Mouse (Mus musculus) embryo, embryonic 10.5 days (tissue): ENCODE results near the gene Kctd5.
"Not testable (repeated sequence)": the region's sequence is repeated elsewhere in the genome, so short reads cannot be mapped to it uniquely, and the experiment has no call there.

Experiments
- DNase-seq: peaks from one replicate; pipeline ENCODE4 v3.0.0-alpha.2; 2015; ENCODE audit warnings: low spot score

Gene Kctd5

DNA sequence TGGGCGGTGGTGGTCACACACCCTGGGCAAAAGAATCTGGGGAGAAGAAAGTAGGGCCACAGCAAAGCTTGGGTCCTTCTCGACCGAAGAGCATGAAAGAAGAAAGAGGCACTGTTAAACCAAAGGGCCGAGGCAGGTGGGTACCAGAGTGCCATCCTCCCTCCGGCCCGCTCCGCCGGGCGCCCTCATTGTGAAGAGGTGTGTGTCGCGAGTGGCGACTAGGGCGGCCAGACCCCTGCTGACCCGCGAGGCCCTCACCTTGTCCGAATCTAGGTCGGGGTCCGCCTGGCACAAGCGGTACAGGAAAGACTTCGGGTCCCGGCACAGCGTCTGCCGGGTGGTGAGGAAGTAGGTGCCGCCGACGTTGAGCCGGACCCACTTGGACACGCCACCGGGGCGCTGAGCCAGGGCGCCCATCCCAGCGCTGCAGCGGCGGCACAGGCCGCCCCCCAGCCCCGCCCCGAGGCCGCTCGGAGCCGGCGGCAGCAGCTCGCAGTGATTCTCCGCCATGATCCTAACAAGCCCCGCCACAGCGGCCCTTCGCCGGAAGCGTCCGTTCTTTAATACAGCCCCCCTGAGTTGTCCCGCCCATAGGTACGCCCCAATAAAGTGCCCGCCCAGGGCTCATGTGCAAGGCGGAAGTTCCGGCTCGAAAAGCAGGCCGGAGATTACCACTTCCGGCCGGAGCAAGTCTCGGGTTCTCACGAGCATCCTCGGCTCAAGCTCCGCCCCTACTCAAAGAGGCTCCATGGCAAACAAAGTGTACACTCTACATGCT is at the start of gene Kctd5:
Gene Kctd5, minus strand, starts transcription at position 567 of the 778 bp plus-strand sequence.
- DNase-seq: peak; percentile 97

DNA sequence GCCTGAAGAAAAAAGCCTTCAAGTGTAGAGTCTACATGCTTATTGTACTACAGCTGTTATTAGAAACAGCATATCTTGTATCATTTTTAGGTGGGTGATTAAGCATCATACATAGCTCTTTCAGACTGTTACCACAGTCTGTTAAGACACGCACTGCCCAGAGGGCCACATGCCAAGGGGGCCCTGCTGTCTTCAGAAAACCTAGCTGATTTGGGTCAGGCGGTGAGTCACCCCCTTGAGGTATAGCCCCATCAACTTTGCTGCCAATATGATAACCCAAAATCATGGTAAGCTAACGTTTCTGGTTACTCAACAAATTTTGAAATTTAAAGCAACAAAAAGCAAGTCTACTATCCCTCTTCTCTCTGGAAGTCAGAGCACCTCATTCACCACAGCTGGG is 46.2 kb upstream of the Kctd5 start:
- no peak for DNase-seq

DNA sequence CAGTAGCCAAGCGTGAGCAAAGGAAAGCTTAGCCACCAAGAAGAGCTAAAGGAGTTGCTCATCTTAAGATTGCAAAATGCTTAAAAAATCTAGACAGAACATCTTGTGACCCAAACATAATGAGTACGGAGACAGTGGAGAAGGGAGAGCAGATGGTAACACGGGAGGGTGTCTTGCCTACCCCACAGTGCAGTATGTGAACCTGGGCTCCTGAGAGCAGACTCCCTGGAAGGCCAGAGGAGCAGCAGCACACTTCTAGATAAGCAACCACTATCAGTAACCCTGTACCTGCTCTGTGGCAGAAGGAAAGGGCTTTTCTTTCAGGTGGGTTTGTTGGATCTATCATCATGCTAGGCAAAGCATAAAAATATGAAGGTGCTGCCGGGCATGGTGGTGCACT is 39.7 kb upstream of the Kctd5 start:
- no peak for DNase-seq

DNA sequence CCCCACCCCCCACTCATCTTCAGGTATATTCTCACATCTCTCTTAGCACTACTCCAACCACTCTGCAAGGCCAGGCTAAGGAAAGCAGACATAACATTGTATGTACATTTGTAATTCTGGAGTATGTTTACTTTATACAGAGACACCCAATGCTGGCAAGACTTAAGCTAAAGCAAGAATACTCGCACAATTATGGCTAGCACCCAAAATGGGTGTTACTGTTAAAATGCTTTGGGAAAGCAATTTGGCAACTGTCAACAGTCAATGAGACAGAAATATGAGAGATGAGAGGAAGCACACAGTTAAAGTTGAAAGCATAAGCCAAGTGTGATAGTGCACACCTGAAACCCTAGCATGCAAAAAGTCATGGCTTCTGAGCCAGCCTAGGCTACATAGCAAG is 38.0 kb upstream of the Kctd5 start:
- DNase-seq: no peak

DNA sequence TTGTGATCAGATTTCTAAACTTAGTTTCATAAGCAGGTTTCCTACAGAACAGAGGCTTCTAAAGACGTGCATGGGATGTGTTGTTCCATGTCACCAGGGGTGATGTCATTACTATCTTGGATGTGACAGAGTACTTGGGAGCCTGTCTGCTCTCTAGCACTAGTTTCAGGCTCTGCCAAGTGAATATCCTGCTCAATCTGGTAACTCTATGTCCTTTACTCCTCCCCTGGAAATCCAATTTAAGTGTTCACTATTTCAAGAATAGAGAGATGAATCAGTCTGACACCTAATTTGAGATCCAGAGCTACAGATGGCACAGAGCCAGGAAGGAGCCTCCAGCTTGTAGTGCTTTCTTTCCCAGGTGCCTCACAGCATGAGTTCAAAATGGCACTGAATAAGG is 35.6 kb upstream of the Kctd5 start:
- no peak for DNase-seq

DNA sequence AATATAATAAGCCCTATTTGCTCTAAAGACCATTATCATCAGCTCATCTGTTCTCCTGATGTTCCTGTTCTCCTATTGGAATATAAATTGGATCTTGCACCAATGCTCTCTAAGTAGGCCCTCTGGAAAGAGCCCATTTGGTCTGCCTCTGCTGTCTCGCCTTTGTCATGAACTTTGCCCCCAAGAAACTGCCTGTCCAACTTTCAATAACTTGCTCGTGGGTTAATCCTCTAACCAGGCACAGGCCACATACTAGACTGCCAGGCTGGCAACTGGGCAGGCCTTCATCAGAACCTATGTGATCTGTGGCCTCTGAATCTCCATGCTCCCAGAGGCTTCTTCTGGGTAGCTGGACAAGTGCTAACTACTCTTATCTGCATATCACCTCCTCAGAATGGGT is 31.8 kb upstream of the Kctd5 start:
- no peak for DNase-seq

DNA sequence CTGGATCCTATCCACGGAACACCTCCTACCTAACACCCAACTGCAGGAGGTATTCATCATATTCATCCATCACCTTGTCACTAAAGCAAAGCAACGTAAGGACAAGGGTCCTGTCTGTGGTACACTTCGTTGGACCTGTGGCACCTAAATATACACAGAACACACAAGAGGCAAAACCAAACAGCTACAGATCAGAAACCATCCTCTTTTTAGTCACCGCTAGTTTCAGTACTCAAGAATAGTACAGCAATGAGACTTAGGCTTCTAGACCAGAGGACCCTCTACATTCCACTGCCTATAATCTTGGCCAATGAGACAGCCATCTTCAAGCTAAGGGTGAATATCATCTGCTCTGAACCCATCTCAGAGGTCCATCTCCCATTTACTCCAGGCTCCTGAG is 25.1 kb upstream of the Kctd5 start:
- DNase-seq: no peak

DNA sequence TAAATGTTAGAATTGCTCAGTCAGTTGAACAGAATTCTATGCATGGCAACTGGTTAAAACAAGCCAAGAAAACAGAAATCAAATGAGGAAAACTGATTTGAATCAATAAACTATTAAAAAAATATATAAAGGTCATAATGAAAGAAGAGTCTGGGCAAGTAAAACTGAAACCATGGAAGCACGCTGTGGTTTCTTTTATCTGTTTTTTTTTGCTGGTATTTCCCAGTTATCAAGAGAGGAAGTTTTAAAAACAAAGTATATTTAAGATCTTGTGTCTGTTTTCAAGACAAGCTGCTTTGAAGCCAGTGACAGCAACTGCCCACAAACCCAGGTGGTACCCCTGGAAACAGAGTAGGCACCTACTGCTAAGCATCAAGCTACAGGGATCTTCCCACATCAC is 17.3 kb upstream of the Kctd5 start:
- no peak for DNase-seq

DNA sequence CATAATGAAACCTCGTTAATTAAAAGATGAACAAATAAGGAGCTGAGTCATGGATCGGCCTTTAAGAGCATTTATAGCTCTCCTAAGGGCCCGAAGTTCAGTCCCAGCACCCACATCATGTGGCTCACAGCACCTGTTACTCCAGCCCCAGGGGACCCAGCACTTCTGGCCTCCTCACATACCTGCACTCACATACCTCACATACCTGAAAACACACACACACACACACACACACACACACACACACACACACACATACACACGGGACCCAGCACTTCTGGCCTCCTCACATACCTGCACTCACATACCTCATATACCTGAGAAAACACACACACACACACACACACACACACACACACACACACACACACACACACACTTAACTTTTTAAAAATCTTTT is 13.1 kb upstream of the Kctd5 start:
- not testable (repeated sequence) for DNase-seq

DNA sequence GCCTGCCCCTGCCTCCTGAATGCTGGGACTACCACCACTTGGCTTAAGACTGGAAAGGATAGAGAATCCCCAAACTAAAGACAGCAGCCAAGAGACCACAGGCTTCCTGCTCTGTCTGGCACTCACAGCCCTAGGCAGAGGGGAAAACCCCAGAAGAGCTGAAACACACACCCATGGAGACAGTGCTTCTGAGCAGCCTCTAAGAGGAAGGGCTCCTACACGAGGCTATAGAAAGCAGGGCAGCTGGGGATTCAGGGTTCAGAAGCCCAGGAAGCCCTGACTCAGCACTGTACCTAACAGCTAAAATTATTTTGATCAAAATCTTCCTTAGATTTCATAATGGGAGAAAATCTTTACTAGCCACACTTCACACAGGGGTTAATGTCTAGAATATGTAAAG is 11.3 kb upstream of the Kctd5 start:
- DNase-seq: no peak

DNA sequence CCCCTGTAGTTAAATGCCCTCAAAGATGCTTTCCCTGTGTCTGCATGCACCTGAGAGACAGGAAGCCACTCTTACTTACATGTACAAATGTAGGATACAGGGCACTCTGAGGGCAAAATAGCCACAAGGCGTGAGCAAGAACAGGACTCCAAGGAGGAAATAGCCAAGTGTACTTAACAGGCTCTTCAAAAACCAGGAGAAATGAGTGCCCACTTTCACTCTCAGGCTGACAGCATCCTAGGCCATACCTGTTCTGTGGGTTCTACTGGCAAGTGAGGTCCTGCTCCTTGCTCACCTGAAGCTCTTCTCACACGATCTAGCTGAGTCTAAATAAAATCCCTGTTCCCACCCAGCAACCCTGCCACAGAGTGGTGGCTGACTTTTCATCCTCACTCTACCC is 3.8 kb upstream of the Kctd5 start:
- no peak for DNase-seq

DNA sequence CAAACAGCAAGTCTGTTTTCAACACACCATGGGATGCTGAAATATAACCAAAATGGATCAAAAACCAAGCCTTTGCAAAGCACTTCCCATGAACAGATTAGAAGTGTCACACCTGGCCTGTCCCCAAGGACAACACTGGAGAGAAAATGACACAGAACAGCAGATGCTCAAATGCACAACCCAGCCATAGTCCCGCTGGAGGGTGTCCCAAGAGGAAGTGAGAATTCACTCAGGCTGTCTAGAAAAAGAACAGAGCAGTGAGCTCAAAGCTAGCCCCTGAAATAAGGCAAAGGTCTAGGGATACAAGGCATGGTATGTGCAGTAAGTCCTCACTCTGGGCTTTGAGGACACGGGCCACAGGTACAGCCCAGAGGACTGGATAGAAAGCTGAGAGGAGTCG is 3.8 kb downstream of the Kctd5 start:
- no peak for DNase-seq

DNA sequence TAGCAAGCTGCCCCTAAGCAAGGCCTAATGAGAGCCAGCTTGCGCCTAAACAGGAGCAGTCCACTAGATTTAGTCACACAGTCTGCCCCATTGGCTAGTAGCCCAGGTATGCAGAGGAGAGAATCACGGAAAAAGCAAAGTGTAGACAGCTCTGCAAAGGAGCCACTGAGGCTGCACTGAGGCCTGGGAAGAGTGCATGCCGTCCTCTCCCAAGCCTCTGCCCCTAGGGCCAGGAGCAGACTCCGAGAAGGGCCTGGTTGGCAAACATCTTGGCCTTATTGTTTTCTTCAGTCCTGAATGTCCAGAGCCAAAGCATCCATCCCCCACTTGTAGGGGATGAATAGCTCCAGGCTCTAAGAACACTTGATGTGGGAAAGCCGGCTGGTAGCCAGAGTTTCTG is 5.0 kb downstream of the Kctd5 start:
- DNase-seq: no peak

DNA sequence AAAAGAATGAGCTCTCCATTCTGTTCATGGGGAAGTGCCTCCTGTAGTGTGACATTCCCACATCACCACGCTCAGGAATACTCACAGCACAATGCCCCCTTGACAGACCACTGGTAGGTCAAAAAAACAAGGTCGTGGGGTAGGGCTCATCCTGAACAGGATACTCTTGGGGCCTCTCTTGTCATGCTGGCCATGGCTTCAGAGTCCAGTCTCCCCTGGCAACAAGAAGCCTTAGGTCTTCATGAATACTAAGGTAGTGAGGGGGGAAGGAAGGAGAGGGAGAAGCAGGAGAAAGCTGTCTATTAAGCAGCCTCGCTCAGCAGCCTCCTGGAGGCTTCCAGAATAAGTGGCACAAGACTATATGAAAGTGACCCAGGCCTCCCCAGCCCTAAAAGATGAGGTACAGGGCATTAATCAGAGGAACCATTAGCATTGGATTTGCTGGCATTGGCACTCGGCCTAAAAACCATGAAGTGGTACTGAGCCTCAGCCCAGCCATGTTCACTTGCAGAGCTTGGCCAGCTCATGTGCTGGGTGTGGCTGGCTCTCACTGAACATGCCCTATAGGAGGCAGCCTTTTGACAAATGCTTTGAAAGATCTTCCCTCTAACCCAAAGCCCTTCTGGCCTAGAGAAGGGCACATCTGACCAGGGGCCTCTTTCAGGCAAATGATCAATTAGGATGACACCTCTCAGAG is 10.7 kb downstream of the Kctd5 start:
- DNase-seq: no peak

DNA sequence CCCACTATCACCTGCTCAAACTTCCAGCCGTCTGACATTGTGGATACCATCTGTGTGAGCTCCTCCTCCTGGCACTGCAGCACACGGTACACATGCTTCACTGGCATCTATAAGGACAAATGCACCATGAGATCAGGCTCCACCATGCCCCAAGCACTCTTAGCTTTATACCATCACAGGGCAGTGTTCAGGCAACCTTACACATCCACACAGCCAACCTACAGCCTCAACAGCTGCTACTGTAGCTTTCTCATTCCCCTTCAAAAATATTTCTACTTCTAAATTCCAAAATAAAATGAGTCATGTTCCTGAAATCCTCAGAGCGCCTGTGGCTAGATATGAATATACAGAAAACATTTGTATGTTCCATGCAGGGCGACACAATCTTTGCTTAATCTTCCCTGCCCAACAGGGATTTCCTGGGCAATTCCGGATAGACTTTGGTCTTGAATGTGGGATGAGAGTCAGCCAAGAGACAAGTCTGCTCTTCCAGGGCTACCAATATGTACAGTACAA is 15.5 kb downstream of the Kctd5 start:
- no peak for DNase-seq

DNA sequence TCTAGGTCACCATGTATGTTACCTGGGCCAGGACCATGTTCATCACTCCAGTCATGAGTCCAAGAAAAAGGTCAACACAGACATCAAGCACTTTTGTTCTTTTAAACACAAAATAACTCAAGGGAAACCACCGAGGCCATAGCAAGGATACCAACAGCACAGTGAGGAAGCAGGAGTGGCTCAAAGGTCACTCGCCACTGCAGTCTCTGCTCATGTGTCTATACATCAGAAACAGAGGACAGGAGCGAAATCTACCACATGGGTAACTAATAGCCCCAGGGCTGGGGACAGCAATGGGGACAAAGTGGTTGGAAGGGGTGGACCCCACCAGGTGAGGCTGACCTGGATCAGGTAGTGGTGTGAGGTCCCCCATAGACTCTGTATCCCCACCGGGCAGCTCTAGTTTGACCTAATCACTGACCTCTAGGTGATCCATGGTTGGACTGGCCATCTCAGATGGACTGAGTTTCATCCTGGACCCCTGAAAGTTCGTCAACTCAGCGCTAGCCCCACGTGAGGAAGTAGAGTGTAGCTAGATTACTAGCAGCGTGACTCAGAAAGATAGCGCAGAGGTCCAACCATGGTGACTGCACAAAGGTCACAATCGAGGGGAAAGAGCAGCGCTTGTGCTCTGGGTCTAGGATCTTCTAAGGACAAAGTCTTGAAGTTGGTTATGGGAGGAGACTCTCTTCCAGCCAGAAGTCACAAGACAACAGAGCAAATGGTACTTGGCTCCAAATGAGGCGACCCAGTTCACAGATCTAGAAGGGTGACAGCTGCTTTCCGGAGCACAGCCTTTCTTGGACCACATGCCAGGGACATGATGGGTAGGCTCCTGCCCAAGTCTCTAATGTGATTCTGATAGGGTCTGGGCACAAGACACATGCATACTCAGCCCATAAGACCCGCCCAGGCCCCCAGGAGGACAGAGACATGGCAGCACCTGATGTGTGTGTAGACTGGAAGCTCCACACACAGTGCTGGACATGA is 16.4 kb downstream of the Kctd5 start:
- DNase-seq: no peak

DNA sequence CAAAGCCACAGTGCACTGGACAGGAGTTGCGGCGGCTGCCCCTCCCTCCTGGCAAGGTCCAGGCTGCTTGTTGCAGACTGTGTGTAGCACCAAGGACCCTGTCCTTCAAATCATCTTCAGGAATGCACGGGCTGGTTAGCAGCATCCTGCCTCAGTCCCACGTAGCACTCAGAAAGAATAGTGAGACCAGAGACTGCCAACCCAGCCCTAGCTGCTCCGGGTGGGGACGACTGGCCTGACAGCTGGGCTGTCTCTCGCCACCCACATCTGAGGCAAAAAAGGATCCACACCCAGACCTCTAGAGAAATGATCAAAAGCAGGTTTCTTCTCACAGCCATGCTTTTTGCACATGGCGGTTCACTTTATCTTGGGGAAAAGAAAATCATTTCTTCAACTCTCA is 24.3 kb downstream of the Kctd5 start:
- no peak for DNase-seq

DNA sequence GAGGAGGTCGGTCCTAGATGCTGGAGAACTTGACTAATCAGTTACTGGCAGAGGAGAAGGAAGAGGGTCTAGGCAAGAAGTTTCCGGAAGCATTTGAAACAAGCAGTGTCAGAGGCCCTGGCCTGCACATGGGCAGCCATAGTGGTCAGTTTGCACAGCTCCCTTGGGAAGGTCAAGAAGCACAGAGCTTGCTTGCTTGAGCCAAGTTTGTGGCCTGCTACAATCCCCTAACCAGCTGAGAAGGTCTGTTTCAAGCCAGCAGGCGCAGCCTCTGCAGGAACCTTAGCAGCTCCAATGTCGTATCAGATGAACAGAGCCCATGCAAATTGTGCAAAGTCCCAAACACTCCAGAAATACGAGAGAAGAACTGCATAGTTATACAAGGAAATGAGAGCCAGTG is 25.2 kb downstream of the Kctd5 start:
- DNase-seq: no peak

DNA sequence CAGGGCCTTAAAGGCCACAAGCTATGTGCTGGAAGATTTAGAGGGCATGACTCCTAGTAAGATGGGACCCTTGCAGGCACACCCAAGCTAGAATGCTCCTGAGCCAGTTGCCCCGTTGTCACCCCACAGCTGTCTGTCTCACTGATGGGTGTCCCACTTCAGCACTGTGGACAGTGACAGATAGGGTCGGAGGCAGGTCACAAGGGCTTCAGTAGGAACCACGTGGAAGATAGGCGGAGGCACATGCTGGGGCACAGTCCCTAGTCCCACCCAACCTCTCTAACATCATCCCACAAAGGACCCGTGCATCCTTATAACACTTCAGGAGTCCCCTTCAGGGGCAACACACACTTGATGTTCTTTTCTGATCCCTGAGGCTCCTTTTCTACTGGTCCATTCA is 27.3 kb downstream of the Kctd5 start:
- DNase-seq: no peak

DNA sequence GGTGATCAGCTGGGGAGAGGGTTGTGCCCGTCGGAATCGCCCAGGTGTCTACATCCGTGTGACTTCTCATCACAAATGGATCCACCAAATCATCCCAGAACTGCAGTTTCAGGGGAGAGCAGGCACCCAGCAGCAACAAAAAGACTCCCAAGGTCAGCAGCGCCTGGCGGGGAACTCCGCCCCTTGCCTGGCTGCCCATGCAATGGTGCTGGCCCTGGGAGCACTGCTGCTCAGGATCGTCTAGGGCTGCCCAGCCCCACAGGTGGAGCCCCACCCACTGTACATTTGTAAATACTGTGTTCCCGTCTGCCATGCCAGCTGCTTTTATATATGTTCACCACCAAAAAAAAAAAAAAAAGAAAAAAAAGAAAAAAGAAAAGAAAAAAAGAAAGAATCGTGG is 27.7 kb downstream of the Kctd5 start:
- no peak for DNase-seq

DNA sequence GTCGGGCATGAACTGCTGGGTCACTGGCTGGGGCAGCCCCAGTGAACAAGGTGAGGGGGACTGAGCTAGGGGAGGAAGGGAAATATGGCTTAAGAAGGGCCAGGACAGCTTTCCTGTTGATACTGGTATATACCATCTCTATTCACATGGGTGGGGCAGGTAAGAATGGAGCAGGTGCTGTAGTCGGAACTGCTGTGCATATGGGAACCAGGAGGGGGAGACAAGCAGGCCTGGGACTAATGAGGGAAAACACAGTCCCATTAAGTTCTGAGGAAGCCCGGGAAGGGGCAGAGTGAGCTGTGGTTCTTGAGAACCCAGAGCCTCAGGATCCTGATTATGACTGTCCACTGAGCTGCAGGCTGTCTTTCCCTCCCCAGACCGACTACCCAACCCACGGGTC is 28.8 kb downstream of the Kctd5 start:
- DNase-seq: no peak

DNA sequence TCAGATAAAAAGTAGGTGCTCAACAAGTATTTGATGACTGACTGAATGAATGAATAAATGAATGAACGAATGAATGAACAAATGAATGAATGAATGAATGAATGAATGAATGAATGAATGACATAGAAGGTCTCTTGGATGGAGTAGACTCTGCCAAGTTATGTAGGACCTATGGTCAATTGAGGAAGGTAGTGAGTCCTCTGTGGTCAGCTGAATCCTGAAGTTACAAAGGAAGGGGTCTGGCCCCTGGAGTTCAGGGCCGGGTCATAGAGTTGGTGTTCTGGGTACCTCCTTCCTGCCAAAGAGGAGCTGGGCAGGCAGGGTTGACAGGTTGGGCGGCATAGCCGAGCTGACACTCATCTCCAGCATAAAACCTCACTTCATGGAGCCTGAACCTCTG is 35.4 kb downstream of the Kctd5 start, which contains the start of gene Prss27:
Gene Prss27, plus strand, starts transcription at position 301 of the 400 bp plus-strand sequence.
- no peak for DNase-seq
